Mouse (Mus musculus): Measurements from ENCODE around the gene Nudcd3. TPM values are rescaled to one million over a fixed set of nuclear protein-coding genes. Genes with fewer than 3 reads are reported as not detected.
"Not testable (repeated sequence)": the region's sequence is repeated elsewhere in the genome, so short reads cannot be mapped to it uniquely, and the experiment has no call there.

The Nudcd3 gene
- total RNA-seq, 2 experiments from 2014 or later = 61.2 to 64.6 TPM

GRCm38 (mm10) chr11:6132886-6133285 is 67.3 kb downstream of the Nudcd3 start:
- intact Hi-C loops (cut with DNase I) = no loop called here
- DNase-seq = no peak

GRCm38 (mm10) chr11:6130578-6130977 is 69.6 kb downstream of the Nudcd3 start:
- intact Hi-C loops (cut with DNase I) = no loop called here
- DNase-seq = no peak

- no peak for DNase-seq
- intact Hi-C loops (cut with DNase I) = no loop called here
Observed at GRCm38 (mm10) chr11:6123605-6124120, 76.6 kb downstream of the Nudcd3 start.

- no peak for DNase-seq
- intact Hi-C loops (cut with DNase I) = no loop called here
Observed at GRCm38 (mm10) chr11:6122631-6123030, 77.6 kb downstream of the Nudcd3 start.

- DNase-seq = no peak
- intact Hi-C loops (cut with DNase I) = no loop called here
Observed at GRCm38 (mm10) chr11:6120596-6120995, 79.6 kb downstream of the Nudcd3 start.

- no peak for DNase-seq
- intact Hi-C loops (cut with DNase I) = no loop called here
Observed at GRCm38 (mm10) chr11:6120001-6120400, 80.2 kb downstream of the Nudcd3 start.

- intact Hi-C loops (cut with DNase I) = loop anchor here (5.0 kb wide), 1 partner anchor 68 kb away; no protein-coding TSS in a partner anchor
- DNase-seq = no peak
Observed at GRCm38 (mm10) chr11:6119312-6119711, 80.9 kb downstream of the Nudcd3 start.

- DNase-seq = no peak
- intact Hi-C loops (cut with DNase I) = loop anchor here (5.0 kb wide), 1 partner anchor 69 kb away; no protein-coding TSS in a partner anchor
Observed at GRCm38 (mm10) chr11:6117956-6118355, 82.3 kb downstream of the Nudcd3 start.

GRCm38 (mm10) chr11:6111734-6112484 is 88.3 kb downstream of the Nudcd3 start:
- intact Hi-C loops (cut with DNase I) = no loop called here

GRCm38 (mm10) chr11:6109990-6110389 is 90.2 kb downstream of the Nudcd3 start:
- no peak for DNase-seq
- intact Hi-C loops (cut with DNase I) = no loop called here

More at GRCm38 (mm10) chr11:6111734-6112484, 88.3 kb downstream of the Nudcd3 start:
- no peak for DNase-seq

GRCm38 (mm10) chr11:6108296-6108695 is 91.9 kb downstream of the Nudcd3 start:
- no peak for DNase-seq
- intact Hi-C loops (cut with DNase I) = no loop called here

GRCm38 (mm10) chr11:6107722-6108121 is 92.5 kb downstream of the Nudcd3 start:
- intact Hi-C loops (cut with DNase I) = no loop called here
- no peak for DNase-seq

- no peak for DNase-seq
- intact Hi-C loops (cut with DNase I) = no loop called here
Observed at GRCm38 (mm10) chr11:6104734-6105133, 95.5 kb downstream of the Nudcd3 start.

GRCm38 (mm10) chr11:6096637-6097036 is 103.6 kb downstream of the Nudcd3 start:
- DNase-seq = not testable (repeated sequence)

GRCm38 (mm10) chr11:6086991-6087390 is 113.2 kb downstream of the Nudcd3 start:
- intact Hi-C loops (cut with DNase I) = no loop called here
- no peak for DNase-seq

More at GRCm38 (mm10) chr11:6096637-6097036, 103.6 kb downstream of the Nudcd3 start:
- intact Hi-C loops (cut with DNase I) = not testable (repeated sequence)

GRCm38 (mm10) chr11:6078737-6079136 is 121.5 kb downstream of the Nudcd3 start:
- DNase-seq = no peak
- intact Hi-C loops (cut with DNase I) = no loop called here

- intact Hi-C loops (cut with DNase I) = no loop called here
- DNase-seq = no peak
Observed at GRCm38 (mm10) chr11:6075618-6076066, 124.6 kb downstream of the Nudcd3 start.

GRCm38 (mm10) chr11:6068181-6068957 is 131.8 kb downstream of the Nudcd3 start:
- DNase-seq = no peak
- intact Hi-C loops (cut with DNase I) = no loop called here

GRCm38 (mm10) chr11:6067160-6067559 is 133.1 kb downstream of the Nudcd3 start:
- intact Hi-C loops (cut with DNase I) = no loop called here
- DNase-seq = no peak

GRCm38 (mm10) chr11:6066176-6066575 is 134.0 kb downstream of the Nudcd3 start, which contains the start of gene Camk2b:
TSS of gene Camk2b (minus strand) at chr11:6066362.
- DNase-seq = no peak
- intact Hi-C loops (cut with DNase I) = no loop called here

GRCm38 (mm10) chr11:6065551-6066121 is 134.6 kb downstream of the Nudcd3 start:
- no peak for DNase-seq
- intact Hi-C loops (cut with DNase I) = no loop called here

All from heart, postnatal 36 days (tissue).